Mouse (Mus musculus) limb, embryonic 15.5 days (tissue): ENCODE data around the gene Clk2. TPM values are rescaled to one million over a fixed set of nuclear protein-coding genes. Genes with fewer than 3 reads are reported as not detected.

Experiments
- ATAC-seq: fragments of 200-750 bp; cut with Nextera tagmentation; 2 replicates; pipeline ENCODE4 v1.8.0; 2017; ENCODE audit warnings: low read depth, moderate TSS enrichment; ENCODE audit not compliant: insufficient number of reproducible peaks, low FRiP score, low TSS enrichment
- H3K27ac ChIP-seq: fragments of 300-500 bp; sonication (generic); 2 replicates; pipeline ENCODE4 v1.5.1; 2015; ENCODE audit warnings: moderate library complexity, mild to moderate bottlenecking, inconsistent platforms
- H3K27me3 ChIP-seq: fragments of 300-500 bp; sonication (generic); 2 replicates; pipeline ENCODE4 v1.6.1; 2015; ENCODE audit warnings: inconsistent platforms
- H3K36me3 ChIP-seq: fragments of 300-500 bp; sonication (generic); 2 replicates; pipeline ENCODE4 v1.6.1; 2015; ENCODE audit warnings: inconsistent platforms
- H3K4me1 ChIP-seq: fragments of 300-500 bp; sonication (generic); 2 replicates; pipeline ENCODE4 v1.6.1; 2015; ENCODE audit warnings: inconsistent platforms
- H3K4me2 ChIP-seq: fragments of 300-500 bp; sonication (generic); 2 replicates; pipeline ENCODE4 v1.6.1; 2015; ENCODE audit warnings: mild to moderate bottlenecking, inconsistent platforms
- H3K4me3 ChIP-seq: fragments of 300-500 bp; sonication (generic); 2 replicates; pipeline ENCODE4 v1.5.1; 2015; ENCODE audit warnings: mild to moderate bottlenecking, inconsistent platforms
- H3K9ac ChIP-seq: fragments of 300-500 bp; sonication (generic); 2 replicates; pipeline ENCODE4 v1.6.1; 2015; ENCODE audit warnings: inconsistent platforms
- H3K9me3 ChIP-seq: fragments of 300-500 bp; sonication (generic); 2 replicates; pipeline ENCODE4 v1.6.1; 2016; ENCODE audit warnings: inconsistent platforms
- whole genome bisulfite sequencing: fragments of 180-500 bp; shearing (Covaris S2); methylation state at CpG from one replicate; pipeline ENCODE4 v1.1.7; 2015; 5-methylcytosine and 5-hydroxymethylcytosine counted together
- polyA plus RNA-seq: library from polyadenylated mRNA; unstranded; fragments of >200 nt; fragmentation: Nextera tagmentation; extraction: Ambion mirVana; gene quantifications from 2 replicates; pipeline ENCODE4 v1.2.1, GENCODE M21; 2015

The Clk2 gene
- polyA plus RNA-seq, 1 experiment from 2014 or later = 25.0 TPM

- Histone ChIP-seq H3K4me1 (peaks cover 10% of the 10 kb centered on the region), H3K27me3 (no peaks in the 10 kb centered on the region), H3K9me3 (no peaks in the 10 kb centered on the region), H3K4me3 (peak overlapping the region; percentile 45), H3K36me3 (no peaks in the 10 kb centered on the region), H3K27ac (peak overlapping the region; percentile 90), H3K9ac (0 out of 2 replicates have a peak overlapping the region, but pooled peaks have one; percentile 37), H3K4me2 (peak overlapping the region; percentile 65)
- peak; percentile 97 for ATAC-seq
- 9% methylated on average over 33 of the region's 33 CpGs for WGBS
Measured at GRCm38 (mm10) chr3:89195979-89196877, 31.6 kb downstream of the Clk2 start.

- WGBS = 76% methylated on average over 3 of the region's 3 CpGs
- peaks cover 8% of the 10 kb centered on the region for H3K36me3 ChIP-seq
- H3K4me3 ChIP-seq = no peak overlapping the region
- H3K27me3 ChIP-seq = no peaks in the 10 kb centered on the region
- H3K4me2 ChIP-seq = no peak overlapping the region
- no peaks in the 10 kb centered on the region for H3K9me3 ChIP-seq
- H3K27ac ChIP-seq = no peak overlapping the region
- no peak overlapping the region for H3K9ac ChIP-seq
- no peak for ATAC-seq
- peaks cover 17% of the 10 kb centered on the region for H3K4me1 ChIP-seq
Measured at GRCm38 (mm10) chr3:89199839-89200238, 35.2 kb downstream of the Clk2 start.

GRCm38 (mm10) chr3:89202253-89203141, 37.9 kb downstream of the Clk2 start, which contains the start of gene Gba:
Gene Gba (plus strand): TSS chr3:89202928.
- H3K4me2 ChIP-seq = peak within 1 kb of the TSS; percentile 61
- H3K4me1 ChIP-seq = peaks cover 7% of the 10 kb centered on the region
- peak within 1 kb of the TSS; percentile 34; the same call in 1 of the 2 replicates for H3K27ac ChIP-seq
- ATAC-seq = peak; percentile 78
- peaks cover 33% of the 10 kb centered on the region for H3K36me3 ChIP-seq
- no peaks in the 10 kb centered on the region for H3K27me3 ChIP-seq
- peak within 1 kb of the TSS; percentile 56 for H3K4me3 ChIP-seq
- H3K9ac ChIP-seq = peak within 1 kb of the TSS; percentile 28; the same call in 1 of the 2 replicates
- 27% methylated on average over 13 of the region's 13 CpGs for WGBS
- no peaks in the 10 kb centered on the region for H3K9me3 ChIP-seq

GRCm38 (mm10) chr3:89203142-89203514, 38.5 kb downstream of the Clk2 start:
- whole genome bisulfite sequencing = 38% methylated on average over 5 of the region's 5 CpGs
- peaks cover 7% of the 10 kb centered on the region for H3K4me1 ChIP-seq
- no peaks in the 10 kb centered on the region for H3K9me3 ChIP-seq
- peak overlapping the region; percentile 28; the same call in 1 of the 2 replicates for H3K9ac ChIP-seq
- ATAC-seq = no peak
- H3K27ac ChIP-seq = no peak overlapping the region
- H3K36me3 ChIP-seq = peaks cover 39% of the 10 kb centered on the region
- H3K4me3 ChIP-seq = peak overlapping the region; percentile 56
- H3K4me2 ChIP-seq = peak overlapping the region; percentile 61
- no peaks in the 10 kb centered on the region for H3K27me3 ChIP-seq

- Histone ChIP-seq H3K36me3 (peaks cover 67% of the 10 kb centered on the region), H3K4me2 (no peak overlapping the region), H3K9ac (no peak overlapping the region), H3K27me3 (no peaks in the 10 kb centered on the region), H3K9me3 (no peaks in the 10 kb centered on the region), H3K27ac (no peak overlapping the region), H3K4me3 (no peak overlapping the region), H3K4me1 (peaks cover 27% of the 10 kb centered on the region)
- 93% methylated on average over 7 of the region's 7 CpGs for WGBS
- no peak for ATAC-seq
Measured at GRCm38 (mm10) chr3:89206079-89206478, 41.5 kb downstream of the Clk2 start.

GRCm38 (mm10) chr3:89206695-89207094, 42.1 kb downstream of the Clk2 start:
- H3K9ac ChIP-seq = no peak overlapping the region
- no peaks in the 10 kb centered on the region for H3K27me3 ChIP-seq
- no peak overlapping the region for H3K4me2 ChIP-seq
- H3K4me3 ChIP-seq = no peak overlapping the region
- no peak for ATAC-seq
- H3K27ac ChIP-seq = no peak overlapping the region
- H3K9me3 ChIP-seq = no peaks in the 10 kb centered on the region
- 85% methylated on average over 2 of the region's 2 CpGs for WGBS
- peaks cover 71% of the 10 kb centered on the region for H3K36me3 ChIP-seq
- H3K4me1 ChIP-seq = peaks cover 28% of the 10 kb centered on the region

GRCm38 (mm10) chr3:89208075-89208657, 43.6 kb downstream of the Clk2 start:
- no peaks in the 10 kb centered on the region for H3K27me3 ChIP-seq
- H3K4me1 ChIP-seq = peaks cover 33% of the 10 kb centered on the region
- H3K4me2 ChIP-seq = no peak overlapping the region
- 86% methylated on average over 13 of the region's 13 CpGs for WGBS
- no peak overlapping the region for H3K9ac ChIP-seq
- H3K4me3 ChIP-seq = no peak overlapping the region
- ATAC-seq = no peak
- H3K9me3 ChIP-seq = no peaks in the 10 kb centered on the region
- peak overlapping the region; percentile 3; the same call in 1 of the 2 replicates for H3K27ac ChIP-seq
- peaks cover 71% of the 10 kb centered on the region for H3K36me3 ChIP-seq

GRCm38 (mm10) chr3:89208736-89209135, 44.1 kb downstream of the Clk2 start:
- Histone ChIP-seq H3K4me3 (no peak overlapping the region), H3K36me3 (peaks cover 71% of the 10 kb centered on the region), H3K27ac (peak overlapping the region; percentile 85; the same call in 1 of the 2 replicates)

GRCm38 (mm10) chr3:89209731-89210130, 45.1 kb downstream of the Clk2 start:
- Histone ChIP-seq H3K27me3 (no peaks in the 10 kb centered on the region), H3K4me2 (no peak overlapping the region), H3K4me1 (peaks cover 36% of the 10 kb centered on the region), H3K9ac (0 out of 2 replicates have a peak overlapping the region, but pooled peaks have one; percentile 4), H3K27ac (peak overlapping the region; percentile 85), H3K9me3 (no peaks in the 10 kb centered on the region), H3K36me3 (peaks cover 64% of the 10 kb centered on the region), H3K4me3 (no peak overlapping the region)
- ATAC-seq = no peak
- 92% methylated on average over 7 of the region's 7 CpGs for WGBS

More at GRCm38 (mm10) chr3:89208736-89209135, 44.1 kb downstream of the Clk2 start:
- no peak for ATAC-seq
- 88% methylated on average over 6 of the region's 6 CpGs for WGBS
- Histone ChIP-seq H3K9ac (no peak overlapping the region), H3K27me3 (no peaks in the 10 kb centered on the region), H3K9me3 (no peaks in the 10 kb centered on the region), H3K4me2 (no peak overlapping the region), H3K4me1 (peaks cover 31% of the 10 kb centered on the region)

- Histone ChIP-seq H3K27me3 (no peaks in the 10 kb centered on the region), H3K27ac (peak overlapping the region; percentile 85), H3K36me3 (peaks cover 62% of the 10 kb centered on the region), H3K4me2 (no peak overlapping the region), H3K9ac (no peak overlapping the region), H3K4me1 (peaks cover 40% of the 10 kb centered on the region), H3K9me3 (no peaks in the 10 kb centered on the region), H3K4me3 (no peak overlapping the region)
- no peak for ATAC-seq
- WGBS = 85% methylated on average over 13 of the region's 13 CpGs
Measured at GRCm38 (mm10) chr3:89210162-89210561, 45.6 kb downstream of the Clk2 start.

GRCm38 (mm10) chr3:89210731-89211130, 46.1 kb downstream of the Clk2 start:
- Histone ChIP-seq H3K9me3 (no peaks in the 10 kb centered on the region), H3K4me3 (no peak overlapping the region), H3K27me3 (no peaks in the 10 kb centered on the region), H3K27ac (peak overlapping the region; percentile 85), H3K4me2 (no peak overlapping the region), H3K9ac (no peak overlapping the region), H3K4me1 (peaks cover 46% of the 10 kb centered on the region), H3K36me3 (peaks cover 56% of the 10 kb centered on the region)
- no peak for ATAC-seq
- 78% methylated on average over 7 of the region's 7 CpGs for WGBS
